Mouse (Mus musculus): ENCODE measurements around the gene Kat5. TPM values are rescaled to one million over a fixed set of nuclear protein-coding genes. Genes with fewer than 3 reads are reported as not detected.
A peak's percentile ranks its signal among the peaks of the same experiment; 100 is the strongest.

Kat5 gene
- total RNA-seq, 2 experiments from 2014 or later: 20.5 to 31.3 TPM

DNA sequence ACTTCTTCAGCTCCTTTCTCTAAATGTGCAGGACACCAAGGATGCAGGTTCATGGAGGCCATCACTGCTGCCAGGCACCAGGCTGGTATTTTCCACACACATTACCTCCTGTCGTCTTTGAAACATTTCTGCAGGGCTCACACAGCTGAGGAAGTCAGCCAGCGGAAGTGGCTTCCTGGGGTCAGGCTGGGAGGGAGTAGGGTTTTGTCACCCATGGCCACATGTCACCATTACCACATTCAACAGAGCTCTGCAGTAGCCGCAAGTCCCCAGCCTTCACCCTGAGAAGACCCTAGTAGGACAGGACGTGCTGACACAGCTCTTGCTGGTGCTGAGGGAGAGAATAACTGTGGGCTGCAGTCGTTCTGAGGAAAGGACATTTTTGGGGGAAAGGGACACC lies 38.2 kb downstream of the Kat5 start:
- DNase-seq: peak; percentile 33 to 58

DNA sequence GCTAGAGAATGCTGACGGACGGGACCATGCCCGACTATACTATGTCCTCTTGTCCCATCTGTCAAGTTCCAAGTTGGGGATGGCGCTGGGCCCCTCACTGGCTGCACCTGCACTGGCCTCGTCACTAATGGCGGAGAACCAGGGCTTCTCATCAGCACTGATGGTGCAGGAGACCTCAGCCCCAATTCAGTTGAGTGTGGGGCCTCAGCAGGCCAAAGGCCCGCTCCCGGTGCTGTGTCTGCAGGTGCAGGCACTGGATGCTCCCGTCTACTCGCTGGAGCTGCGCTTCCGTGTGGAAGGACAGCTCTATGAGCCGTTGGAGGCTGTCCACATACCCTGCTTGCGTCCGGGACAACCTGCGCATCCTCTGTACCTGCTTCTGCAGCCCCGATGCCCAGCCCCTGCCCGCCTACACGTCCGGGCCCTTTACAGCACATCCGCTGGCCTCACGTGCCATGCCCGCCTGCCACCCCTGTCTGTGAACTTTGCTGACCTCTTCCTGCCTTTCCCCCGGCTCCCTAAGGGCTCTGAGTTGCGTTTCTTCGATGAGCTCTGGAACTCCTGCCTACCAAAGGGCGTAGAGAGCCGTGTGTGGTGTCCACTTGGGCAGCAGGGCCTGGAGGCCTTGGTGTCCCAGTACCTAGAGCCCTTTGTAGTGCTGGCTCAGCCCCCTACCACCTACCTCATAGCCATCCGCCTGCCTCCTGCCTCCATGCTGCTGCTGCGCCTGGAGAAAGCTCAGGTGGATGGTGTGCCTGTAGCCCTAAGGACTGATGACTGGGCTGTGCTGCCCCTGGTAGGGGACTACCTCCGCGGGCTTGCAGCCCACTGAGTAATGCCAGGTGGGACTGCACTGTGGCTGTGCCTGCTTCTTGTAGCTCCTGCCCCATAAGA lies 39.4 kb downstream of the Kat5 start:
- DNase-seq: no peak

- DNase-seq: no peak
Observed at GRCm38 (mm10) chr19:5569521-5569920, 40.5 kb downstream of the Kat5 start.

GRCm38 (mm10) chr19:5568470-5569140 lies 41.4 kb downstream of the Kat5 start:
- DNase-seq: peak; percentile 86 to 92

- peak; percentile 92 to 94 for DNase-seq
Observed at GRCm38 (mm10) chr19:5567534-5568469, 42.2 kb downstream of the Kat5 start, which contains the start of gene Ap5b1. Gene Ap5b1 (plus strand): TSS chr19:5568025.

DNA sequence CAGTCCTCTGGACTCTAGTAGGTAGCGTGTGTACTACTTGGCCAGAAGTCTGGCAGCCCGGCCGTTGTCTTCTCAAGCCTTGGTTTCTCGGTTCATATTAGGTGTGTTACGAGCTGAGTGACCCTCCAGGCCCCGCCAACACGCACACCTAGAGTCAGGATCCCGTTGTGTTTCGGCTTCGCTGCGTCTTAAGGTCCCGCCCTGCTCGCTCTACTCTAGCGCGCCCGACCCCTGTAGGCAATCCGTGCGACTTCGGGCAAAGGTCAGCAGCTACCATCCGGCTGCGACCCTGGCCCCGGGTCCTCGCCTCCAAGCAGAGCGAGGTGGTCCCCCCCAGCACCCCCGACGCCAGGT lies 42.9 kb downstream of the Kat5 start:
- no peak for DNase-seq

- no peak for DNase-seq
Observed at GRCm38 (mm10) chr19:5566316-5566715, 43.7 kb downstream of the Kat5 start.

- no peak for DNase-seq
Observed at GRCm38 (mm10) chr19:5562776-5563175, 47.3 kb downstream of the Kat5 start.

DNA sequence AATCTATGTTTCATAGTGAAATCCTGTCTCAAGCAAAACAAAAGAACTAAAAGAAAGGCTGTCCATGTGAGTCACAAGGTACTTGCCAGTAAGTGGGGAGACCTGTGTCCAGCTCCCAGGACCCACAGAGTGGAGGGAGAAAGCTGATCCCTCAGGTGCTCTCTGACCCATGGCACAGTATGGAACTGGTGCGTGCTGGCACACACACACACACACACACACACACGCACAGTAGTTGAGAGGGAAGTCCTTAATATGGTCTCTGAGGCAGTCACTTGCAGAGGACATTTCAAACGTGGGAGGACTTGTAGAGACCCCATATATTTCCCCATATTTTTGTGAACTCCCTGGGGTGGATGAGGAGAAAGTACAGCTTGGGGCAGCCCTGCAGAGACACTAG lies 48.2 kb downstream of the Kat5 start:
- no peak for DNase-seq

DNA sequence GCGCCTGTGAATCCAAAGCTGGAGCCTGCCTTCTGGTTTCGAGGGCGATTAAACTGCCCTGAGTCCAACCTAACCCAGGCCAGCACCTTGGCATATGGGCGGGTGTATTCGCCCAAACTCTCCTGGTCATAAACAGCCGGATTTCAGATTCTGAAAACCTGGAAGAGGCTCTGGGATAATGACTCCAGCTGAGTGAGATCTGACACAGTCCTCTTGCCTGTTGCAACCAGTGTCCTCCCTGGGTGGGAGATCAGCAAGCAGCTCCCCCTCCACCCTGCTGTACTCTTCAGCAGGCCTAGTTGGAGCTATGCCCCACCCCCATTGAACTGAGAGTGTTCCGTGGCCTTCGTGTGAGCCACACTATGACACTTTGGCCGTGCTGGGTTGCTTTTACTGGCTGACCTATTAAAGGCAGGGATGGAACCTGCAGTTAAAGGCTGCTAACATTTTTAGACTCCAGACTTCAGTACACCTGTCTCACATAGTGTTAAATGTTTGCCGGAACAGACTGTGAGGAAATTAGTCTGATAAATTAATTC lies 48.7 kb downstream of the Kat5 start:
- no peak for DNase-seq

DNA sequence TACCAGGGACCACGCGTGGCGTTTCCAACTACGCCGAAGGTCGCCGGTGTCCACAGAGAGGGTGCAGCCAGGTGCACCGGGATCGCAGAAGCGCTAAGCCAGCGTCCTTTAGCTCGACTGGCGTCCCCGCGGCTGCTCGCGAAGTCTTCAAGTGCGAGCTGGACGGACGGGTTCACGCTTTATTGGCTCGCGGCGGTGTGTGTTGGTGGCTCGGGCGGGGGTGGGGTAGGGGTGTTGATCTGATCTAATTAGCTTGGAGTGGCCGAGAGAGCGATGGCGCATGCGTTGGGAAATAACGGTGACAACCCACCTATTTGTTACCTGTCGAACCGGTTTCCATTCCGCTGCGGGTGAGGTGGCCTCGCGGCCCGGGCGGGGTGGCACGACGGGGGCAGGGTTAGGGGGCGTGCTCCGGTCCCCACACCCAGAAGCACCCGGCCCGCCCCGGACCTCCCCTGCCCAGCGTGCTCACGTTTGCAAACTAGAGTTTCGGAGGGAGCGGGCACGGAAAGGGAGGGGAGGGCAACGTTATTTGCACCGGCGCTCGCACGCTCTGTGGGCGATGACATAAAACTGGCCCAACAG lies 49.5 kb downstream of the Kat5 start, which contains the start of gene Ovol1:
Ovol1 (minus strand) TSS at position 190 of the 585 bp plus-strand sequence.
- peak in 1 of 2 experiments; percentile 13 for DNase-seq

- DNase-seq: peak in 1 of 2 experiments; percentile 8
Observed at GRCm38 (mm10) chr19:5559631-5560456, 50.2 kb downstream of the Kat5 start.

DNA sequence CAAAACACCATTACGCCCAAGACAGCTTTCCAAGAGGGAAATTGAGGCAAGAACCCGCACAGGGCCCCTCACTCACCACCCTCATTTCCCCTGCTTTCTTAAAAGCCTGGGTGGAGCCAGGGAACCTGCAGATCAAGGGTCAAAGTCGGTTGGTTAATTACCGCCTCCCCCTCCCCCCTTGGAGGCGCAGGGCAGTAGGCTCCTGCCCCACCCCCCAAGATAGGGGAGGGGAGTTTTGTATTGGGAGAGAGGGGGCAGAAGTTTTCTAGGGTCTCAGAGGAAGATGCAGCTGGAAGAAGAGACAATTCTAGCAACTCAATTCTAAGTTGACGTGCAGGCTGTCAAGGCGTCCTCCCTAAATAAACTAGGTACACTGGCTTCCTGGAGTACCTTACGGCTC lies 50.8 kb downstream of the Kat5 start:
- DNase-seq: no peak

DNA sequence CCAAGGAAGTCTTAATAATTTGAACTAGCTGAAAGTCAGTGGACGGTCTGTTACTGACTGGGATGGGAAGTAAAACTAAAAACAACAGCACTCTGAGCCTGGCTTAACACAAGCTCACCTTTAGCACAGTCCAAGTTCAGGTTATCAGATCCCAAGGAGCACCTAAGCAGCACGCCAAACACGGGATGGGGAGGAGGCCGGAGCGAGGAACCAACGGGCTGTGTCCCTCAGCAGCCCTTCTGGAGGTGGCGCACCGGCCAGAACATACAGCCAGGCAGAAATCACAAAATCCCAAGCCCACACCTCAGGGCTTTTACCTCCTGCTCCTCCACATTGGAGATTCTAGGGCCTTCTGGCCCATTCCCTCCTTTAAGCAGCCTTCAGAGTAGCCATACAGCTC lies 51.3 kb downstream of the Kat5 start:
- DNase-seq: no peak

DNA sequence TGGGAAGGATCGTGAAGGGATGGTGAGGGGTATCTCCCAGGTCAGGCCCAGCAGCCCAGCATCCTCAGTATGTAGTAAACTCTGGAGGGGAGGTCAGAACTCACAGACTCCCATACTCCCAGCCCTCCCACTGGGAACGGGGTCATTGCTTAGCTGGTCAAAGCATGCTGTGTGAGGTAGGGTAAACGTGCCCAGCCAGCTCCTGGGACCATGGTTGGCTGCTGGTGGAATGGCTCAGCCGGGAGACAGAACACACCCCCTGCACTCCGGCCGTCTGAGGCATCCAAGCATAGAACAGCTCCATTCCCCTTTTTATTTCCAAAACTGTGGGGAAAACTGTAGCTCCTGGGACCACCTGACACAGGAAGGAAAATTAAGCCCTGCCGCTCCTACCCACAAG lies 51.9 kb downstream of the Kat5 start:
- DNase-seq: no peak

DNA sequence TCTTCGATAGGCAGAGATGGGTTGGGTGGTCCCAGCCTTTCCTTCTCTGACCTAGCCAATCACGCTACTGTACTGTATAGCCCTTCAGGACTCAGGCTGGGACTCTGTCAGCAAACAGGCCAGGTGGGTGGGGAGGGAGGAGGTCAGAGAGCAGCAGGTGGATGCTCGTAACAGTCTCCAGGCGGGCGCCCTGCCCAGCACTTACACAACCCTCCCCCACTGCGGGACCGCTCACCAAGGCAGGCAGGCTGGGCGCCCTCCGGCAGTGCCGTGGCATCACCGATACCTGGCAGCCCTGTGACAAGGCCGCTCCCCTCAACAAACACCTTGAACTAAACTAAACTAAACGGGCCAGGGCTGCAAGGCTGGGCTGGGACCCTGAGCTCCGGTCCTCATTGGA lies 55.8 kb downstream of the Kat5 start:
- DNase-seq: no peak

- DNase-seq: no peak
Observed at GRCm38 (mm10) chr19:5553802-5554201, 56.2 kb downstream of the Kat5 start.
